Mouse (Mus musculus): ENCODE data around the gene Wdr20. TPM values are rescaled to one million over a fixed set of nuclear protein-coding genes. Genes with fewer than 3 reads are reported as not detected.

Gene Wdr20
- total RNA-seq (2023): 10 to 100 TPM; 38.3 to 40.4 TPM

DNA sequence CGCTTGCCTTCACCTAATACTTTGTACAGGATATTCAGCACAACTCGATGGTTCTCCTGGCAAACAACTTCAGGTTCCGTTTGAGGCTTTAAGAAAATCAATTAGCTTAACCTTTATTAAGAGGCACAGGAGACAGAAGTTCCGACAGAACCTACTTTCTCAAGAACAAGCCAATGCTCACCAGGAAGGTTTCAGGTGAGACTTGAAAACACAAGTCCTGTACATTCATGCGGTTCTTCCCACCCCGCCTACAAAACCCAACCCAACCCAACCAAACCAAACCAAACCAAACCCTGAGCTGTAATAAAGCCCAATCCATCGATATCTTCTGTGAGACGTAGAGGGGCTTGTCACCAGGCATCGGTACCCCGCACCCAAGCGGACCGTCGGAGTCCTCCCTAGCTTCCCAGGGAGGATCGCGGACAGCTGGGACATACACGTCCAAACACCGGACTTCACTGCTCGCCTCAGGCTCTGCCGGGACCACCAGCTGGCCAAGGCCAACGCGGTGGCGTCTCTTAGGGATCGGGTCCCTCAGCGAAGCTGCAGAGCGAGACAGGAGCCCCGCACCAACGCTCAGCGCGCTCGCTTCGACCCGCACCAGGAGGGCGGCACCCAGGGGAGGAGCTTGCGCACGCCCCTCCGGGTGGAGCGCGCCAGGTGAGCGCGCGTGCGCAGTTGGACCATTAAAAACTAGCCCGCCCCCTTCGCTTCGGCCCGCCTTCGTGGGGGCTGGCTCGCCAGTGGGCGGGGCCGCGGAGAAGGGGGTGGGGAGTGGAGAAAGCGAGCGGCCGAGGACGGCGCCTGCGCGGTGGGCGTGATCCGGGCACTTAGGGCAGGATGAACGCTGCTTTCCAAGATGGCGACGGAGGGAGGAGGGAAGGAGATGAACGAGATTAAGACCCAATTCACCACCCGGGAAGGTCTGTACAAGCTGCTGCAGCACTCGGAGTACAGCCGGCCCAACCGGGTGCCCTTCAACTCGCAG, at the start of gene Wdr20:
TSS of gene Wdr20 (plus strand) at position 775 of the 988 bp plus-strand sequence.

GRCm38 (mm10) chr12:110702556-110702955, 35.2 kb upstream of the Wdr20 start, which contains the start of gene Hsp90aa1:
Gene Hsp90aa1 (minus strand): TSS chr12:110702728.

GRCm38 (mm10) chr12:110840348-110841198, 102.8 kb downstream of the Wdr20 start, which contains the start of gene Mok:
Gene Mok (minus strand): TSS chr12:110840939.

DNA sequence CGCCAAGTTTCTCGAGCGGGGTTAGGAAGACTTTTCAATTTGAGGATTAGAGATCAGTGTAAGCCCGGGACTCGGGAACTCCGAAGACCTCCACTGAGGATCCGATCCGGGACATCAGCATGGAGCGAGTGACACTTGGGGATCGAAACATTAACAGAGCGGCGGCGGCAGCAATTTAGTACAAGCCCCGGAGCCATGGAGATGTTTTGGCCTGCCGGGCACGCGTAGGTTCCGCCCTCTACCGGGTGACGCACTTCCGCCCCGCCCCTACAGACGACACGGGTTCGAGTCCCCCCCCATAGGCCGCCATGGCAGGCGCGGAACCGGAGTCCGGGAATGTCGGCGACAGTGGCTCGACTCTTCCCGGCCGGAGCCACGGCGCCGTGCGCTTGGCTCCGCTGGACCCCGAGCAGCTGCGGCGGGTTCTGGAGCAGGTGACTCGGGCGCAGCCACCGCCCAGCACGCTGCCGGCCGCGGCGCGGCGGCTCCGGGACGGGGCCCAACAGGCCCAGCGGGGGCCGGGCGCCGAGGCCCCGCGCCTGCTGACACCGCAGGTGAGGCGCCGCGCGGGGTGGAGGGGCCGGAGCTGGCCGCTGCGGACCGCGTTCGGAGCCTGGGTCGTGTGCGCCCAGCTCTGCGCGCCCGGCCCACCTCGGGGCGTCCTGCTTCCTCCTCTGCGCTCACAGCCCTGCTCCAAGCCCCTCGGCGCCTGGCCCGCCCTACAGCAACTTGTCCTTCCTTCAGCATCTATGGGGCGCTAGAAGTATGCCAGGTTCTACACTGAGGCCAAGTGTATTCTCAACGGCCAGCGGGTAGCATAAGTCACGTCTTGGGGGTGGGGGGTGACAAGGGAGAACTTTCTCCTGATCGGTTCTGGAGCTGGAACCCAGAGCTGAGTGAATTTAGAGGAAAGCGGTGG, 112.5 kb downstream of the Wdr20 start, which contains the start of gene Zfp839:
TSS of gene Zfp839 (plus strand) at position 244 of the 919 bp plus-strand sequence.

Other genes starting within 250 kb of the Wdr20 start
- 10 to 100 TPM; 89.2 to 92.2 TPM for gene Dync1h1, start 136.5 kb upstream of the Wdr20 start, total RNA-seq (2023)
- not detected for gene 1700001K19Rik, start 55.3 kb upstream of the Wdr20 start, total RNA-seq (2023)
- 100 to 1,000 TPM; 343 to 448 TPM for gene Hsp90aa1, start 35.2 kb upstream of the Wdr20 start, total RNA-seq (2023)
- under 1 TPM; 0.48 to 0.99 TPM for gene Mok, start 103.0 kb downstream of the Wdr20 start, total RNA-seq (2023)
- gene Zfp839, start 112.3 kb downstream of the Wdr20 start, total RNA-seq (2023): 1 to 10 TPM; 4.8 to 5.0 TPM
- gene Cinp, start 151.2 kb downstream of the Wdr20 start, total RNA-seq (2023): 10 to 100 TPM; 18.2 to 19.8 TPM
- gene Tecpr2, start 151.3 kb downstream of the Wdr20 start, total RNA-seq (2023): 1 to 10 TPM; 6.2 TPM
- gene Ankrd9, start 241.1 kb downstream of the Wdr20 start, total RNA-seq (2023): 10 to 100 TPM; 20.5 to 26.4 TPM